Mouse (Mus musculus): ENCODE data around the gene Otud7b.

DNA sequence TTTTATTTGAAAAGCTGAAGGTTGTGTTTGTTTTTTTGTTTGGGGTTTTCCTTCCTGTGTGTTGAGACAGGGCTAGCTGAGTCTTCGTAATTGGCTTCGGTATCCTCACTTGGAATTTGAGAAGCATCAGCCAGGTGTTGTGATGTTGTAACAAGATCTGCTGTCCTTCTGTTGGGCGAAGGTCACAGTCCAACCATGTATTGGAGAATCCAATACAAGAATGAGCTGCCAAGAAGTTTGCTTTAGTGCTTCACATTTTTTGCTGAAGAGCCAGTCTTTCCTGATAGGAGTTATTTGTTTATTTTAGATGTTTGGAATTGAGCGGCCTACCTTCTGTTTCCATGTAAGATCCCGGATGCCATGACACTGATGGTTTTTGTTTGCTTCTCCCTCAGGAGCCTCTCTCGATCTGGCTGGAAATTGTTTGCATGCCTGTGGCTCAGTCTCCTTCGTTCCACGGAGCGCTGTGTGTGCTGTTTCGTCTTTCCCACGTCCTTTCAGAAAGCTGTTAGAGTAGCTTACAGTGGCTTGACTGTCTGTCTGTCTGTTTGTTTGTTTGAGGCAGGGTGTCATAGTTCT lies 29.1 kb downstream of the Otud7b start:
- TF ChIP-seq POLR2A (IDR thresholded peaks at IDR 0.05; ENCODE audit: control insufficient read depth, low read depth, low read length) (no peak), CTCF (IDR thresholded peaks at IDR 0.05; ENCODE audit: control insufficient read depth, insufficient read depth, insufficient replicate concordance, low read depth, low read length) (no peak)

All from testis, adult 2 months (tissue).